Mouse (Mus musculus) brown adipose tissue, adult 24 weeks (tissue): Measurements from ENCODE around the gene Gm42906. TPM values are rescaled to one million over a fixed set of nuclear protein-coding genes. Genes with fewer than 3 reads are reported as not detected.

Source experiments
- H3K27ac ChIP-seq: fragments of 200-500 bp; replicated peaks from 2 replicates; pipeline ENCODE4 v1.5.1; 2012; ENCODE audit warnings: low read depth, mild to moderate bottlenecking, low read length
- H3K4me1 ChIP-seq: fragments of 200-500 bp; 2 replicates; pipeline ENCODE4 v1.6.1; 2012; ENCODE audit warnings: low read length, mixed read lengths; ENCODE audit not compliant: control insufficient read depth, insufficient read depth, insufficient read length
- H3K4me3 ChIP-seq: fragments of 200-500 bp; 2 replicates; pipeline ENCODE4 v1.5.1; 2012; ENCODE audit warnings: low read depth, mild to moderate bottlenecking, low read length, moderate library complexity; ENCODE audit not compliant: insufficient read depth
- polyA plus RNA-seq: library from polyadenylated mRNA; stranded (reverse); fragments of >200 nt; gene quantifications from 2 replicates; pipeline ENCODE4 v1.2.4, GENCODE M21; 2012; ENCODE audit not compliant: missing spikeins, insufficient read depth, insufficient read length

Gm42906 gene
- polyA plus RNA-seq, 1 experiment, result not detected

DNA sequence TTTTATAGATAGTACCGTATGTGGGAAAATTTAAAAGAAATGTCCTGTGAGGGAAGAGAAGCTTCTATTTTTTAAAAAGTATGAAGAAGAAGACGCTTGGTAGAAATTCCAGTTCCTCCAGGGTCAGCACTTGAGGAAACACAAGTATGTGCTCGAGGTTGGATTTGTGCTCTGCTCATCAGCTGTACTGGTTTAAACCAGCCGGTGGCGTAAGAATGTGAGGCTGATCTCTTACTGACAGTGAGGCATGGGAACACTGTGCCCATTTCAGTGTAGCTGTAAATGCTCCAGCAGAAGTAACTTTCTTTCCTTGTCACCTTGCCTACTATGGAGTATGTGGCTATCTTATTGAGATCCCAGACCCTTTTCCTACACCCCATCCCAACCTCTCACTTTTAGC lies 374.8 kb downstream of the Gm42906 start:
- Histone ChIP-seq H3K4me1 (peaks cover 25% of the 10 kb centered on the region; the same call in 1 of the 2 replicates), H3K27ac (no peak overlapping the region), H3K4me3 (no peak overlapping the region)

DNA sequence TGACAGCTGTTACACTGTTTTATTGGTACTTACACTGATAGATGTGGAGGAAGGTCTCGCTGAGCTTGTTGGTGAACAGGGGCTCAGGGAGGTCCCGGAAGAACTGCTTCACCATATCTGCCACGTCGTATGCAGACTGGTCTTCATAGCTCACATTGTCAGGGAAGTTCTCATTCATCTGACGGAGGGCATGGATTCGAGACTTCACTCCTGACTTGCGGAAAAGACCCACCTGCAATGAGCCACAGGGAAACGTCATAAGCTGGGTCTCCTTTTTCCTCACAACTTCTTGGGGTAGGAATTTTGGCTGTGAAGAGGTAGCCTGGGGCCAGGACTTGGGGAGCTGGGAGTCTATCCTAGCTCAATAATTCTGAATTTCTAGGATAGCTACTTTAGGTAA lies 375.6 kb downstream of the Gm42906 start:
- Histone ChIP-seq H3K4me3 (no peak overlapping the region), H3K27ac (no peak overlapping the region), H3K4me1 (peaks cover 24% of the 10 kb centered on the region)

DNA sequence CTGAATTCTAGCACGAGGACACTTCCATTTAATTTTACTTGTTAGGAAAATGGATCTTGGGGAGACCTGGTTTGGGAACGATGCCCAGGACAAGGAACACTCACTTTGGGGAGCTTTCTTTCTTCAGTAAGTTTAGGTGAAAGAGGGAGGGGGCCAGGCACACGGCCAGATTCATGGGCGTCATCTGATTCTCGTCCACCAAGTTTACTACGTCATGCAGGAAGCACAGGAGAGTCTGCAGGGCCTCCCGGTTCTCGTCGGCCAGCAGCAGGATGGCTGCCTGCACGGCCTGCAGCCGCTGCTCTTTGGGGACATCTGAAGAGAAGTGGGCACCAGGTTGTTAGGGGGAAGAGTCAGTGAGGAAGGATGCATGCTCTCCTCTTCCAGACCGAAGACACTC lies 380.5 kb downstream of the Gm42906 start:
- peaks cover 12% of the 10 kb centered on the region for H3K4me1 ChIP-seq
- H3K4me3 ChIP-seq, result no peak overlapping the region
- H3K27ac ChIP-seq, result peak overlapping the region; percentile 93

DNA sequence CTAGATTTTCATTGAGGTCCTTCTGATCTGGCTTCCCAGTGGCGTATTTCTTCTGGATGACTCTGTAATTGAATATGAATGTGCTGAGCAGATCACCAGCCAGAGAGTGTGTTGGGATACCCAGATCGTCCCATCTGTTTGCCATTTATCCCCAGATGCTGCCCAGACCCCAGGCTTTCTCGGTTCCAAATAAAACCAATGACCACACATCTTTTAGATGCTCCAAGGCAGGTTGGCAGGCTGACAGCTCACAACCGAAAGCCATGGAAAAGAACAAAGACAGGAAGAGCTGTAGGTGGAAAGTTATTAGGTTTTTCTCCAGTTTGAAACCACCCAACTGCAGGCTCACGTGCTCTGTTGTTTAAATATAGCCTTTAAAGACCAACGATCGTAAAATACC lies 381.0 kb downstream of the Gm42906 start:
- H3K4me3 ChIP-seq, result peak overlapping the region; percentile 29
- H3K27ac ChIP-seq, result peak overlapping the region; percentile 93
- H3K4me1 ChIP-seq, result peaks cover 12% of the 10 kb centered on the region

DNA sequence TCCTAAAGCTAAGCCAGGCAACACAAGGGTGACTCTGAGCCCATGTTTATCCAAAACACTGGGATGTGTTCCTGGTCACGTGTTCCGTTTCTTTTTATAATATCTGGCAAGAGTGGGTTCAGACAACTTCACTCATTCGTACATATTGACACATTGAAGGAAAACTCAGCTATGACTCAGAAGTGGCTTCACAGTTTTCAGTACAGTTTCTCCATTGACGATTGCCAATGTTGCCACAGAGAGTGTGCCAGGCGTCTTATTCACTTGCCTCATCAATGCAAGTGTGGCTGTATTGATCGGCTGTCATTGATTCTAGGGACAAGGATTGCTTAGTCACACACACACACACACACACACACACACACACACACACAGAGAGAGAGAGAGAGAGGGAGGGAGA lies 381.8 kb downstream of the Gm42906 start:
- Histone ChIP-seq H3K4me3 (no peak overlapping the region), H3K4me1 (peaks cover 12% of the 10 kb centered on the region), H3K27ac (no peak overlapping the region)

DNA sequence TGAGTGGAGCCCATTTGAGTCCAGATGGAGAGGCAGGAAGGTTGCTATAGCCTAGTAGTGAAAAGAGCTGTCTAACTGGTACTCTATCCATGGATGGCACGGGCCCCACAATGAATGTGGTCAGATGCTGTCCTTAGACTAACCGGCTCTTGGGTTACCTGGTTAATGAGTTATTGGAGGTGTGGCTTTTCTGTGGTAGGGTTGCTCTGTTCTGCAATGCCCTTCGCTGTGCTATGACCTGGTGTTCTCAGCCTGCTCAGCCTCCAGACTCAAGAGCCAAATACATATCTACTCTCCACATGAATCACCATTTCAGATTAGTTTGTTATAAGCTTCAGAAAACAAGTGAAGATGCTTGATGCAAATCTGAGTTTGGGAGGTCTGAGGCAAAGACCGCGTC lies 385.1 kb downstream of the Gm42906 start:
- Histone ChIP-seq H3K4me3 (no peak overlapping the region), H3K27ac (no peak overlapping the region), H3K4me1 (peaks cover 6% of the 10 kb centered on the region)

DNA sequence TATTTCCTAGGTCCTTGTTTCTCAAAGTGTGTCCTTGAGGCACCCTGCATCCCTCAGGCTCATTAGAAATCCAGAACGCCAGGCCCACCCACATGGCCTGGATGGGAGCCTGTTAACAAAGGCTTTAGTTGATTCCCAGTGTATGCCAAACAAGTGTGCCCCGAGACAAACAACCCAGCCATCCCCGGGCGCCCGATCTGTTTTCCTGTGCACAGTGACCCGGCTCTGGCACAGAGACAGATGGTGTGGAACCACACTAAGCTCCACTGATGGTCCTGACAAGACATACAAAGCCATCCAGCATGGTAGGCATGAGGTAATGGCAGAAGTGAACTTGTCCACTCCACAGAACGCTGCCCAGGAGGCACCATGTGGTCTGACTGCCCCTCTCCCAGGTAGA lies 390.1 kb downstream of the Gm42906 start:
- H3K27ac ChIP-seq, result no peak overlapping the region
- H3K4me3 ChIP-seq, result no peak overlapping the region
- H3K4me1 ChIP-seq, result no peaks in the 10 kb centered on the region

DNA sequence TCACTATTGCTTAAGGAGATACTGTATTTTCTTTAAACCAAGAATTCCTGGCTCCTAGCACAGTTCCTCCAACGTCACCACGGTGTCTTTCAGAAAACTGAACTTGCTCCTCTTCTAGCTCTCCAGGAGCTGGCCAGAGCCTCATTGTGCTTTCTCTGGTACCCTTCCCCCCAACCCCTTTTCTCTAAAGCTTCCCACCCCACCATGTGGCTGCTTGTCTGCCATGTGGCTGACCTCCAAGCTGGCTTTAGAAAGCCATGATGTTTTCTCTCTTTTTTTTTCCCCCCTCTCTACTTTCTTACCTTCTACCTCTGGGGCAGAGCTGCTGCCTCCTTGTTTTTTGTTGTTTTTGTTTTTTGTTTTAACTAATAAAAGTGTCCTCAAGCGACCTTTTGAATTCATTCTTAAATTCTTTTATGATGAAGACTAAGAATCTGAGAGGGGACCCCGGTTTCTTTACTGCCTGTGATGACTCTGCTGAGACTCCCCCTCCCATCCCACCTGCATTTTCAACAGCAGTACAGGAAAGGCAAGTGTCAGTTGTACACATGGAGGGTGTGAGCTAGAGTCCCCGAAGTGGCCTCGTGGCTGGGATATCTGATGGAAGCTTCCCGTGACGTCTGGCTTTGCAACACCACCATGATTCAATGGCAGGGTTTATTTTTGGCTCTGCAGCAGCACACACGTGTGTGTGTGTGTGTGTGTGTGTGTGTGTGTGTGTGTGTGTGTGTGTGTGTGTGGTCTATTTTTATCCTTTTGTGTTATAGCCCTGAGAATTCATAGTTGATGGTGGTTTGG lies 393.0 kb downstream of the Gm42906 start:
- no peaks in the 10 kb centered on the region for H3K4me1 ChIP-seq
- H3K27ac ChIP-seq, result no peak overlapping the region
- no peak overlapping the region for H3K4me3 ChIP-seq

DNA sequence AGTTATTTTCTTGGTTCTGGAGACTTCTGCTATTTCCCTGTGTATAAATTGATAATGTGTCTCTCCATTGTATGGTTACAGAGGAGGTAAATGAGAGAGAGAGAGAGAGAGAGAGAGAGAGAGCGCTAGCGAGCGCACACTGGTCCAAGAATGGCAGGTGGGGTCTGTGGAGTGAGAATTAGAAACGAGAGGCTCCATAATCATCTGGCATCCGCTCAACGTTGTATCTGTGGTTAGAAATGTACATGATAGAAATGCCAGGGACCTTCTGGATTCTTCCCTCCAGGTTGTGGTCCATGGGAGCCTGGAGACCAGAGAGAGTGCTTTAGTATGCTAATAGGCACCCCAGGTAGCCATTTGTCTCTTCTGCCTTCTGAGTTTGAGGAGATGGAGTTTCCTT lies 399.1 kb downstream of the Gm42906 start:
- Histone ChIP-seq H3K4me3 (no peak overlapping the region), H3K27ac (no peak overlapping the region), H3K4me1 (peaks cover 6% of the 10 kb centered on the region)

DNA sequence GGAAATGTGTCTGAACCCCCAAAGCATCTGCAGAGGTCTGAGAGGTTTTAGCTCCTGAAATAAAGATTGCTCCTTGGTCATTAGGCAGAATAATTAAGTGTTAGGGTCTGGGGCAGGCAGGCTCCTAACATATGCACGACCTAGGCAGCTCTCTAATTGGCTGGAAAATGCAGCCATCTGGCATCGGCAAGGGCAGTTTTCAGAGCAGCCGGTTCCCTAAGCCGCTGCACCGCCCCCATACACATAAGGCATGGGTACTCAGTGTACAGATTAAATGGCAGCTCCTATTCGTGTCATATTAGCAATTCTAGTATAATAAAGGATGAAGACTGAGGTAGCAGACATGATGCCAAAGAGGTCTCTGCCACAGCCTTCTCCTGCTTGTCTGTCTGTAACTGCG lies 400.8 kb downstream of the Gm42906 start:
- Histone ChIP-seq H3K4me3 (no peak overlapping the region), H3K27ac (no peak overlapping the region), H3K4me1 (peaks cover 8% of the 10 kb centered on the region)

DNA sequence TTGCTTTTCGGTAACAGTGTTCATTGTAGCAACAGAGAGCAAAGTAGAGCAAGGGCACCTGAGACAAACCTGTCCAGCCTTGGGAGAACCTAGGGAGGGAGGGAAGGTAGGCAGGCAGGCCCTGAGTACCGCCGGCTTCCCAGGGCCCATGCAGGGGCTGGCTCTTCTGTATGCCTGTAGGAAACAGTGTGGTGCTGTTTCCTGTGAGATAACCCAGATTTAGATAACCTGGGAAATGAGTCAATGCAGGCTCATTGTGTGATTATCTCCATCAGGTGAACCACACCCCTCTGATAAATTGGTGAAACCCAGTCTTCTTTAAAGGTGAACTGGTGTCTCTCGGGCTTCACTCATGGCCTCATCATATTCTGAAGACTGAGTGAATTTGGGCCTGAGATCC lies 401.9 kb downstream of the Gm42906 start:
- H3K4me1 ChIP-seq, result peaks cover 8% of the 10 kb centered on the region
- no peak overlapping the region for H3K4me3 ChIP-seq
- H3K27ac ChIP-seq, result peak overlapping the region; percentile 33; the same call in 1 of the 2 replicates

DNA sequence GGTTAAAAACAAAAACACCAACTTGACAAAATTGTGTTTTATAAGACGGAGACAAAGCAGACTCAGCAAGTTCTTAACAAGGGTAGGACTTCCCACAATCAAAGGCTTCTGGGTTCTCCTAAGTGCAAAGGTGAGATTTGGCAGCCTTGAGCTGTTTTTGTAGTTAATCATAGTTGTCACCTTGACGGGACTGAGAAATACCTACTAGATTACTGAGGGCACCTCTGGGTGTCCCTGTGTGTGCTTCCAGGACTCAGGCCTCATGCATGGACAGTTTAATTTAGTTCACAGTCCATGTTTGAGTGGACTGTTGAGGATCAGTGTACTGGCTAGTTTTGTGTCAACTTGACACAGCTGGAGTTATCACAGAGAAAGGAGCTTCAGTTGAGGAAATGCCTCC lies 403.5 kb downstream of the Gm42906 start:
- no peak overlapping the region for H3K4me3 ChIP-seq
- H3K27ac ChIP-seq, result no peak overlapping the region
- H3K4me1 ChIP-seq, result peaks cover 12% of the 10 kb centered on the region

DNA sequence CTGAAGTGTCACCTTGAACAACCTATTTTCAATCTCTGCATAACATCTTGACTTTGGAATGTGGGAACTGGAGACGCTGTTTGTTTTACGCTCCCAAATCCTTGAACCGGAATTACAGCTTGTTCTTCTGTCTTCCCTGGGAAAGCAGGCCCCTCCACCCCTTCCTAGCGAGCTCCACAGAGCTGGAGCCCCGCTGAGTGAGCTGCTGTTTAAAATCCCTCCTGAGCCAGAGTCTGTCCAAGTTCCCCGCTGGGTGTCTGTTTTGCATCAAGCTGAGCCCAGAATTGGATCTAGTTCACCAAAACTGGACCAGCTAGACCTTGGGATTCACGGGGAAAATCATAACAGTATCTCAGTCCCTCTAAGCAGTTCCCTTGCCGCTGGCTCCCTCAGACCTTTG lies 404.5 kb downstream of the Gm42906 start:
- Histone ChIP-seq H3K4me1 (peaks cover 12% of the 10 kb centered on the region), H3K4me3 (no peak overlapping the region), H3K27ac (no peak overlapping the region)

DNA sequence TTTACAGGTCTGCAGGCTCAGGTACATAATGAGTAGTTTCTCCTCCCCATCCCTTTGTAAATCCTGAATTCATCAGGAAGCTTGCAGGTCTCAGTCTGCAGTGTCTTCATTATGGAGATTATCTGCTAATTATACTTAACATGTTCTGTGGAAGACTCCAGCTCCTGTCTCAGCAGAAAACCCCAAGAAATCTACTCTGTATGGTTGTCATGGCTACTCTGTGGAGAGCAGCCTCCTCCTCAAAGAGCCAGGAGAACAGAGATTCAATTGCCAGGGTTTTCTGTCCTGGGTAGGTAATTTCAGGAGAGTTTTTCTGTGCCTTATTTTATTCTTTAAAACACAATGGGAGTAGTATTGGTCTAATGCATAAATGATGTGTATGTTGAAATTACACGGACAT lies 405.0 kb downstream of the Gm42906 start:
- Histone ChIP-seq H3K4me1 (peaks cover 12% of the 10 kb centered on the region), H3K4me3 (no peak overlapping the region), H3K27ac (no peak overlapping the region)

DNA sequence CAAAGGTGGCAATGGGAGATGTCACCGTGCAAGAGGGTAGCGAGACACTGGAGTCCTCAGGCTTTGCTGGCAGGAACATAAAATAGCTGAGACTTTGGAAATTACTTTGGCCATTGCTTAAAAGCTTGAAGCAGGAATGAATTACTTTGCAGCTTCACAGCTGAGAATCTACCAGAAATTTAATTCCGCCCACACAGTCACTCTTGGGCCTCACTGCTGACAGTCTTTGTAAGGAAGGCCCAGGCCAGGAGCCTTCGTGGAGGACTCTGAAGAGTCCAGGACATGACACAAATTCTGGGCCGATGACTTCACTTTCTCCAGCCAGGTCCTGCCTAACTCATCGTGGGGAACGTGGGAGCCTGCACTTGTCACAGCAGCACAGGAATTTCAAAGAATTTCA lies 405.9 kb downstream of the Gm42906 start:
- Histone ChIP-seq H3K4me1 (peaks cover 12% of the 10 kb centered on the region), H3K27ac (no peak overlapping the region), H3K4me3 (no peak overlapping the region)

DNA sequence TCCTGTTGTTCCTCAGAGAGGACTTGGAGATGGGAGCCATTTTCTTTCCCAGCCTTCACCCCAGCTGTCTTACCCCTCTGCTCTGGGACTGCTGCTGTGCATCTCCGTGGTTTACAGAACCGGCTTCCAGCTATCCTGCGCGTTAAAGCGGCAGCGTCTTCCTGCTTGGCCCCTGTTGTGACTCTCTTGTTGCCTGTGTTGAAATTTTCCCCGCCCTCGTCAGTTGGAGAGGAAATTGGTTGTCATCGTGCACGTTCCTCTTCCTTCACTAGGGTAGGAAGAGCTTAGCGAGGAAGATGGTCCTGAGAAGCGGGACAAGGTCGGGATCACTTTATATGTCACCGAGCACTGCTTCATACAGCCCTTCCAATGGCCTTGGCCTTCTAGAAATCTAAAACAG lies 407.1 kb downstream of the Gm42906 start:
- 0 out of 2 replicates have a peak overlapping the region, but pooled peaks have one; percentile 39 for H3K27ac ChIP-seq
- peaks cover 10% of the 10 kb centered on the region for H3K4me1 ChIP-seq
- H3K4me3 ChIP-seq, result peak overlapping the region; percentile 36
